ENCODE assay signal across 20 mouse cellular contexts in genomic region chr2:34818492-34818891, GRCm38 (mm10). TPM values are rescaled to one million over a fixed set of nuclear protein-coding genes. Genes with fewer than 3 reads are reported as not detected.
"Had no signal": no experiment of that assay in that cellular context is flagged by ENCODE, and none has a peak within 500 bp of the region (broad histone marks: within the 10 kb centered on the region; RNA-seq: fewer than 3 reads in every experiment).

No protein-coding gene starts in this region.

- H3K4me3 ChIP-seq: megakaryocyte, embryonic 14.5 days; midbrain, embryonic 13.5 days; neural tube, embryonic 12.5 days; stomach, embryonic 15.5 days had no signal

- H3K4me2 ChIP-seq: lung, embryonic 14.5 days; midbrain, embryonic 11.5 days; midbrain, embryonic 13.5 days; neural tube, embryonic 12.5 days; stomach, embryonic 15.5 days had no signal

- H3K9ac ChIP-seq: lung, embryonic 14.5 days; midbrain, embryonic 13.5 days; neural tube, embryonic 12.5 days; stomach, embryonic 15.5 days had no signal

- H3K9me3 ChIP-seq: megakaryocyte, embryonic 14.5 days; midbrain, embryonic 13.5 days; neural tube, embryonic 12.5 days; stomach, embryonic 15.5 days had no signal

- H3K27ac ChIP-seq: midbrain, embryonic 13.5 days; neural tube, embryonic 12.5 days; stomach, embryonic 15.5 days had no signal

- DNase-seq: lung, adult 18-20 months; lung, embryonic 14.5 days; lung, postnatal 10 days; lung, postnatal 4 days; right cerebral cortex, postnatal 14 days; thymus, adult 18-20 months; thymus, postnatal 14 days; thymus, postnatal 36 days had no signal

- H3K4me1 ChIP-seq: midbrain, embryonic 13.5 days; neural tube, embryonic 12.5 days; stomach, embryonic 15.5 days had no signal

- H3K27me3 ChIP-seq: megakaryocyte, embryonic 14.5 days; midbrain, embryonic 13.5 days; neural tube, embryonic 12.5 days; stomach, embryonic 15.5 days had no signal

- ATAC-seq: midbrain, embryonic 13.5 days; midbrain, embryonic 16.5 days had no signal

RNA-seq across cellular contexts. Expression of gene Gm34653, which starts 14.3 kb away (rescaled TPM):
- total RNA-seq: monocyte, adult 5-6 weeks; neutrophil, adult 5-6 weeks had no signal
- polyA plus RNA-seq: liver, embryonic 16.5 days; lung, embryonic 14.5 days; lung, embryonic 16.5 days; midbrain, embryonic 11.5 days; midbrain, embryonic 16.5 days; neural tube, embryonic 12.5 days; neural tube, embryonic 14.5 days; spleen, adult 2 months; stomach, embryonic 15.5 days had no signal

RNA-seq across cellular contexts. Expression of gene Cutal, which starts 55.7 kb away (rescaled TPM):
- total RNA-seq: monocyte, adult 5-6 weeks; neutrophil, adult 5-6 weeks had no signal
- polyA plus RNA-seq: neural tube, embryonic 12.5 days; neural tube, embryonic 14.5 days; spleen, adult 2 months had no signal
